Mouse (Mus musculus) neural tube, embryonic 10.5 days (tissue): Measurements from ENCODE around the gene Olfr750.

Experiments used
- DNase-seq: peaks from one replicate; pipeline ENCODE4 v3.0.0-alpha.2; 2017; ENCODE audit warnings: low spot score; ENCODE audit errors: extremely low spot score

Gene Olfr750

GRCm38 (mm10) chr14:51027387-51028155 lies 46.7 kb downstream of the Olfr750 start:
- DNase-seq: no peak

- DNase-seq: peak; percentile 47
Measured at GRCm38 (mm10) chr14:51026391-51027133, 47.7 kb downstream of the Olfr750 start.

- no peak for DNase-seq
Measured at GRCm38 (mm10) chr14:51024820-51025219, 49.4 kb downstream of the Olfr750 start.

GRCm38 (mm10) chr14:51023457-51023856 lies 50.8 kb downstream of the Olfr750 start:
- DNase-seq: no peak

- DNase-seq: no peak
Measured at GRCm38 (mm10) chr14:51017256-51017655, 57.0 kb downstream of the Olfr750 start.
